Mouse (Mus musculus): ENCODE data around the gene Aftph.
"Not testable (repeated sequence)": the region's sequence is repeated elsewhere in the genome, so short reads cannot be mapped to it uniquely, and the experiment has no call there.

The Aftph gene

GRCm38 (mm10) chr11:20741201-20742100 is at the start of gene Aftph:
TSS of gene Aftph (minus strand) at chr11:20741589.
- peak; percentile 98 for DNase-seq (ENCODE audit: low read depth, low spot score)

GRCm38 (mm10) chr11:20789015-20789414 is 47.6 kb upstream of the Aftph start:
- peak; percentile 34 for DNase-seq (ENCODE audit: low read depth, low spot score)

DNA sequence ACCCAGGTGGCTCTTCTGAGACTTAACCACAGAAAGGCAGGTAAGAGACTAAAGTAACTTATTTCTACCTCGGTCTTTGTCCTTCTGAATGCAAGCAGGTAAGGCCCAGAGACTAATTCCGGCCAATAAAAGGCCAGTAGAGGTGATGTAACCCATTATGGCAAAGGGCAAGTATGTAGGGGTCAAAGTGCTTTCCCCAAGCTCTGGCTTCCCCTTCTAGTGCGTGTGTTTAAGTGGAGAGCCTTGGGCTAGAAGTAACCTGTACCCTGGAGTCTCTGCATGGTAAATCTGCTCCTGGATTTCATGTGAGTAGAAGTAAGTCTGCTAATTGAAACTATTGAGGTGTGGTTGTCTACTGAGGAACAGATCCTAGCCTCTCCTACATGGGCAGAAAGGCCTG is 46.7 kb upstream of the Aftph start:
- DNase-seq (ENCODE audit: low read depth, low spot score): no peak

DNA sequence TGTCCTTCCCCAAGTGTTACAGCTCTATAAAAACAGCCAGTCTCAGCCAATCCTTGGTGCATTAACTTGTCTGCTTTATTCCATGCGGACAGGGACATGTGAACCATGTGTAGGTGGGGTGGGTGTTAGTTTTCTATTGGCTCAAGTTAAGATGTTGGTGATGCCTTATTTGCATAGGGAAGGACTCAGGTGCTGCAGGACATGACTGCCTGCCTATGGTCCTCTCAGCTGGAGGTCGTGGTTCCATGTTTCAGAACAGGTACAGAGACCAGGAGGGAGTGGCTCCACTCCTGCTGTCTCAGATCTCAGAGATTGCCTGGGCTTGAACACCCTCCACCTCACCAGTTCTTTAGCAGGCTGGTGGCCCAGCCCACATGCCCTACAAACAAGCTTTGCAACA is 44.8 kb upstream of the Aftph start:
- no peak for DNase-seq (ENCODE audit: low read depth, low spot score)

DNA sequence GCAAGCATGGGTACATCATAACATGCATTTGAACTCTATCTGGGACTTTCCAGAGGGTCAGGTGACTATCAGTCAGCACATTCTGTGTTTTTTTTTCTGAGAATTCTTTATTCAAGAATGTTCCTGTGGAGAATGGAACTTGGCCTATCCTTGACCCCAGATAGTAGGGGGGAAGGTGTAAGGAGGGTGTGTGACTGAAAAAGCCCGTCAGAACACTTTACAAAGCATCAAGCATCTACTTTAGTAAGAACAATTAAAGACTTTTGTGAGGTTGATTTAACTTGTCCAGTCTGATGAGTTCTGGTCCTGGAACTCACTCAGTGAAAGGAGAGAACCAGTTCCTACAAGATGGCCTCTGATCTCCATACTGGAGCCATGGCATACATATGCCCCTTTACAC is 43.8 kb upstream of the Aftph start:
- peak; percentile 75 for DNase-seq (ENCODE audit: low read depth, low spot score)

DNA sequence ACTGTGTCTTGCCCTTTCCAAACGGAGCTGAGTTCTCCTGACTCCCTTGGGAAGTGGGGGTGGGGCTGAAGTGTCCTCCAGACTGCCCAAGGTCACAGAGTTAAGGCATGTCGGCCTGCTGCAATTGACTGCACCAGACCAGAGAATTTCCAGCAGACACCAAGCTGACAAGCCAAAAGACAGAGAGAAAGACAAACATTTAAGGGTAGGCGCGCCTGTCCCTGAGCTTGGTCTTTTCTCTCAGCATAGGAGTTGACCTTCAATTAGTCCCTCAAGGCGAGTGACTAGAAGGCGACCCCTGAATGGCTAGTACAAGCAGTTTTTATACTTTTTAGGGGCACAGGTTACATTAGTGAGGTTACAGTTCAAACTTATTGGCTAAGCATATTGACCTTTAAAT is 43.4 kb upstream of the Aftph start:
- DNase-seq (ENCODE audit: low read depth, low spot score): peak; percentile 53

GRCm38 (mm10) chr11:20783467-20783866 is 42.1 kb upstream of the Aftph start:
- DNase-seq (ENCODE audit: low read depth, low spot score): no peak

DNA sequence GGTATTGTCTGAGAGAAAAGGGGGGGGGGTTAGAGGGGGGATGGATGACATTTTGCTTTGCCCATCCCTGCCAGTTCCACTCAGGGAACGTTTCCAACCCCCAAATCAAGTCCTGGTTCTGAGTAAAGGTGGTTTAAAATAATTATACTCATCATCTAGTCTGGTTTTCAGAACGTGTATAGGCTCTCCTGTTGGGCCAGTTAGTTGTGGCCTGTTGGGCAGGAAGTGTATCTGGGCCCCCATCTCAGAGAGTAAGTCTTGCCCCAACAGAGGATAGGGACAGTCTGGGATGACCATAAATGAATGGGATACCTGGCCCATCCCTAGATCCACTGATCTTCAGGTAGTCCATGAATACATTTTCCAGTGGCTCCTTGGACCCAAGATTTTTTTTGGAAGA is 41.2 kb upstream of the Aftph start:
- DNase-seq (ENCODE audit: low read depth, low spot score): no peak

DNA sequence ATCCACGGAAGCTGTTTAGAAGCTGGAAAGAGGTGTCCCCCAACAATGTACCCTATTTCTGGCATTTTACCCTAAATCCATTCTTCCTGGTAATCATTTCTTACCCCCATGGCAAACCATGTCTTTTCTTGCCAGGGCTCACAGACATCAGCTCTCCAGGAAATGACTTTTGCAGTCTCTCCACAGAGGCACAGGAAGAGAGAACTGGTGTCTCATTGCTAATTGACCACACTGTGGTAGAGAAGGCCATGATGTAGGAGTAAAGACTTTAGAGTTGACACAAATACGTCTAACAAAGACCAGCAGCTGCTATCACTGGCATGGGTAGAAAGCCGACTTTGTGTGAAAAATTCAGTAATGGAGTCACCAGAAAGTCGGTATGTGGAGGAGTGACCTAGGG is 38.9 kb upstream of the Aftph start:
- no peak for DNase-seq (ENCODE audit: low read depth, low spot score)

DNA sequence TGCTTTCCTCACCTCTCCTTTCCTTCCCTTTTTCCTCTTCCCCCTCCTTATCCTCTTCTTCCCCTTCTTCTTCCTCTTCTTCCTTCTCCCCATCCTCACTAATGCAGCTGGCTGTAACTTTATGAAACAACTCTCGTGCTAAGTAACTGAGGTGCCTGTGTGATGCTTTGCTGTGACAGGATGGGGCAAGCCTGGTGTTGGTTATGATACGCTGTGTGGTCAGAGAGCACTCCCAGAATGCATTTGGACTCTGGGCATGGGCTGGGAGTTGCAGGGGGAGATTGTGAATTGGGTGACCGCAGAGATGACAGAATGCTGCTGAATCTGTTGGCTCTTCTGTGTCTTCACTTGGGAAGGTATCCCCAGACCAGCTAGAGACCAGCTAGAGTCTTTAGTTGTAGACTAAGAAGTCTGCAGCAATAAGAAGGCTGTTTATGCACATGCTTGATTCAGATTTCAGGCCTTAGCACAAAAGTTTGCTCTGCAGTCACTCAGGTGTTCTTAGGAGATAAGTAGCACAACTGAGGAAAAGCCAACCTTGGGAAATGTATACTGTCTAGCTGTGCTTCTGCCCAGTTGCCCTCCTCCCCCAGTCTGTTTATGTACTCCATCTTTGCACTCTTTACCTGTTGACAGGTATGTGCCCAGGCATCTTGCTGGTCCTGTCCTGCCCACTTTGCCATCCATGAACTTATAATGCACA is 37.6 kb upstream of the Aftph start:
- DNase-seq (ENCODE audit: low read depth, low spot score): no peak

DNA sequence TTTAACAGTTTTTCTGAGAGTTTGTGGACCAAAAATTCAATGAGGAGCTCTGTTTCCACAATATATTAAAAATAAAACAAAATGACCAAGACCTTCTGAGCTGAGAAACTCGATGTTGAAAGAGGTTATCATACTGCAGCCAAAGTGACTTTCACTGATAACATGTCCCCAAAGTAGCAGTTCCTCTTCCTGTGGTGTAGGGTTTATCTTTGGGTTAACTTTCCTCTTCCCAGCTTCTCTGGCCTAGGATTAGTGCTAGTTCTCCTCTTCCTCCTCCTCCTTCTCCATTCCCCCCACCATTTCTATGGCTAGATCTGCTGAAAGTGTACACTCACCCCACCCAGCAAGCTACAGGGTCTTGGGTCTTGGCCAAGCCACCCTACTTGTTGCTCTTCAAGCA is 36.9 kb upstream of the Aftph start:
- DNase-seq (ENCODE audit: low read depth, low spot score): no peak

GRCm38 (mm10) chr11:20776668-20777067 is 35.3 kb upstream of the Aftph start:
- no peak for DNase-seq (ENCODE audit: low read depth, low spot score)

DNA sequence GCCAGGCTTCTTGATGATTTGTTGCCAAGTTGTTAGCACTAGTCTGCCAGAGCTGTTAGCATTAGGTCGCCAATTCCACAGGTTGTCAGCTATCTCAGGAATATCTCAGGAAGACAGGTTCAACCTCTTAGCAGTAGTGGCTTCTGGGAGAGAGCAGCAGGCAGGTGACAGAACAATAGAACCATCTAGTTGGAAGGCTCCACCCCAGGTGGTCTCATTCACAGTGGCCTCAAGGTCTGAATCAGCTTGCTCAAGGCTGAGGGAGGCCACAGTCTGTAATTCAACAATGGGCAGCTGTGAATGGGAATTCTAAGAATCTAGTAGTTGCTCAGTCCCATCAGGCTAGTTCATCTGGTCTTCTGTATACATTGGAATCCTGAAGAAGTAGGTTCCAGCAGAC is 31.3 kb upstream of the Aftph start:
- peak; percentile 93 for DNase-seq (ENCODE audit: low read depth, low spot score)

- DNase-seq (ENCODE audit: low read depth, low spot score): not testable (repeated sequence)
Observed at GRCm38 (mm10) chr11:20771827-20772226, 30.4 kb upstream of the Aftph start.

DNA sequence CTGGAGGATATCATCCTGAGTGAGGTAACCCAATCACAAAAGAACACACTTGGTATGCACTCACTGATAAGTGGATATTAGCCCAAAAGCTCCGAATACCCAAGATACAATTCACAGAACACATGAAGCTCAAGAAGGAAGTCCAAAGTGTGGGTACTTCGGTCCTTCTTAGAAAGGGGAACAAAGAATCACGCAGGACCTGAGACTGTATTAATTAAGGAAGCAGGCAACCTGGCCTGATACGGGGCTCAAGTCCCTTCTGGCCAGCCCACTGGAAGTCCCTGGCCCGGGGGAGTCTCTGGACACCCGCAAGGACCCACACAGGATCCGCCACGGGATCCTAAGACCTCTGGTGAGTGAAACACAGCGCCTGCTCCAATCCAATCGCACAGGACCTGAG is 20.6 kb upstream of the Aftph start:
- DNase-seq (ENCODE audit: low read depth, low spot score): not testable (repeated sequence)

- no peak for DNase-seq (ENCODE audit: low read depth, low spot score)
Observed at GRCm38 (mm10) chr11:20750573-20750972, 9.2 kb upstream of the Aftph start.

DNA sequence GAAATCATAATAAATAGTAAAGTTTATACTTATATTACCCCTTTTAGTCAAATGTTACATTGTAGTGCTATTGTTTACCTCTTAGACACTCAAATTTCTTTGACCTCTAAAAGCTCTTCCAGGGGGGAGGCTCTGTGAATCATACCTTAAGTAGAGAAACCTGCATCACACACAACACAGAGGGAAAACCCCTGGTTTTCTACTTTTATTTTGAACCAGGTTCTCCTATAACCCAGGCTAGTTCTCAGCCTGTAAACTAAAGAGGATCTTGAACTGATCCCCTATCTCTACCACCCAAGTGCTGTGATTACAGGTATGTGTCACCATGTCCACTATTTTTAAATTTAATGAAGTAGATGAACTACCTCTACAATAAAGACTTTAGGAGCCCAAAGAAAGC is 2.0 kb upstream of the Aftph start:
- DNase-seq (ENCODE audit: low read depth, low spot score): no peak

- peak; percentile 51 for DNase-seq (ENCODE audit: low read depth, low spot score)
Observed at GRCm38 (mm10) chr11:20742361-20742897, 1.0 kb upstream of the Aftph start.

- DNase-seq (ENCODE audit: low read depth, low spot score): peak; percentile 62
Observed at GRCm38 (mm10) chr11:20740481-20741200, 748 bp downstream of the Aftph start.

- DNase-seq (ENCODE audit: low read depth, low spot score): no peak
Observed at GRCm38 (mm10) chr11:20734066-20734465, 7.3 kb downstream of the Aftph start.

DNA sequence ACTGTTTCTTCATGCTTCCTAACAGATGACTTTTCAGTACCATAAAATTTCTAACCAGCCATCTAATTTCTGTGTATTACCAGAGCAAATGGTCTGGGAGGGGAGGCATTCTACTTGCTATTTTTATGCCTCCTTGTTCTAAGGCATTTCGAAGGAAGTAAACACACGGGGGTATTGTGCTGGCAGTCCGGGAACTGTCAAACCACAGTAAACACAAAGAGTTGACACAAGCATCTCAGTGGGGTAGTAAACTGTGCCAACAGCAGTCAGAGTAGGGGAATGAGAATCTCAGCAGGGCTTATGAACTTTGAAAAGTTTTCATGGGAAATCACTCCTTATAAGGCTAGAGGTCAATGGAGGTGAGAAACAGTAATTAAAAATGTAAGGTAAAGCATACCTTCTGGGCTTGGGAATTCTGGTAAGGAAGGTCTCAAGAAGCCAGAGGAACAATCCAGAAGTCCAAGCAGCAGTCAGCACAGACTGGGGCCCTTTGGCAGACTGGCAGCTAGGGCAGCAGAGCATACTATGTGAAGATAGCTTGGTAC is 7.8 kb downstream of the Aftph start:
- peak; percentile 28 for DNase-seq (ENCODE audit: low read depth, low spot score)

GRCm38 (mm10) chr11:20729403-20729802 is 12.0 kb downstream of the Aftph start:
- no peak for DNase-seq (ENCODE audit: low read depth, low spot score)

All from R1 (cell line).